Mouse (Mus musculus) liver, adult 2 months (tissue): ENCODE data around the gene Frmpd4.

ENCODE experiments used
- CTCF ChIP-seq: fragments of 200-500 bp; IDR thresholded peaks from 2 replicates; pipeline ENCODE4 v1.5.1; 2011; ENCODE audit warnings: low read depth, low read length, control low read depth
- POLR2A ChIP-seq: fragments of 200-500 bp; IDR thresholded peaks from 2 replicates; pipeline ENCODE4 v1.6.1; 2011; ENCODE audit warnings: low read length, control low read depth; ENCODE audit not compliant: insufficient read depth; ENCODE audit errors: extremely low read depth

DNA sequence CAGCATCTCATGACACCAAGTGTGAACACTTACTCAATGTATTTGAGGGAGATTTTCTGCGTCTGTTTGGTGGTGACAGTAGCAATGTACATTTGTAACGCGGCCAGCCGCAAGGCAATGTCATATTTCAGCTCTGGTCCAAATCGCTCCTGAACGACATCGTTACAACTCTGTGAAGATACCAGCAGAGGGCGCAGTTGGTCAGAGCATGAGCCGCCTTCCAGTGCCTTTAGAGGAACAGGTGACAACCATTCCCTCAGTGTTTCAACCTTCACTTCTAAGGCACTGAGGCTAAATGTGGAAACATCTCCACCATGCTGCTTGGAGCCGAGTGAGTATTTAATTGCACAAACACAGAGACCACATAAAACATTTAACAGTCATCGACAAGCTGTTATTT is 1079.3 kb downstream of the Frmpd4 start:
- TF ChIP-seq CTCF (peak; percentile 73), POLR2A (no peak)
